Mouse (Mus musculus): ENCODE measurements around the gene Ift43. TPM values are rescaled to one million over a fixed set of nuclear protein-coding genes. Genes with fewer than 3 reads are reported as not detected.

Gene Ift43
- total RNA-seq (2012; rRNA removed) (0.42 TPM in 1 of 2 replicates, not detected in the other), polyA plus RNA-seq (2012; ENCODE audit: insufficient read depth in 1 of 2, insufficient read length in 2 of 2, low read depth in 1 of 2, low replicate concordance in 2 of 2, missing spikeins in 1 of 2) (1 to 10 TPM in 1 of 2 experiments, not detected in 1; 1.9 TPM)

- Histone ChIP-seq H3K4me1 (ENCODE audit: control insufficient read depth in 1 of 2, insufficient read depth in 2 of 2, low read length in 2 of 2) (no peaks in the 10 kb centered on the region), H3K36me3 (ENCODE audit: control insufficient read depth in 1 of 2, insufficient read depth in 2 of 2, low read length in 2 of 2) (0 out of 4 replicates have a peak, but pooled peaks cover 0 to 2% of the 10 kb centered on the region in 2 experiments), H3K4me3 (ENCODE audit: control insufficient read depth in 1 of 2, insufficient read depth in 1 of 2, low read depth in 2 of 2, low read length in 2 of 2) (peak within 1 kb of the TSS in 1 of 2 experiments; percentile 49; a peak in 2 of 4 replicates), H3K9ac (ENCODE audit: control insufficient read depth, low read depth, low read length, poor library complexity, severe bottlenecking) (peak within 1 kb of the TSS; percentile 7; the same call in 1 of the 2 replicates), H3K79me2 (ENCODE audit: control insufficient read depth, insufficient read depth, low read length, poor library complexity) (no peaks in the 10 kb centered on the region; the same call in 1 of the 2 replicates), H3K27me3 (ENCODE audit: control insufficient read depth in 1 of 2, insufficient read depth in 2 of 2, low read length in 2 of 2) (no peaks in the 10 kb centered on the region; a peak in 1 of 4 replicates), H3K9me3 (replicated peaks; ENCODE audit: insufficient read depth, low read length) (no peaks in the 10 kb centered on the region), H3K27ac (ENCODE audit: control insufficient read depth, low read depth, low read length) (no peak within 1 kb of the TSS)
- peak; percentile 27 for DNase-seq (ENCODE audit: low read depth, low spot score)
- TF ChIP-seq SIN3A (IDR thresholded peaks at IDR 0.05; ENCODE audit: low read length) (peak; percentile 35; the same call in 1 of the 2 replicates), GABPA (IDR thresholded peaks at IDR 0.05; ENCODE audit: low read depth, low read length) (no peak)
These were observed at the start of gene Ift43 for GRCm38 (mm10) chr12:86082481-86083012. Gene Ift43 (plus strand): TSS chr12:86082541.

- Histone ChIP-seq H3K79me2 (ENCODE audit: control insufficient read depth, insufficient read depth, low read length, poor library complexity) (no peaks in the 10 kb centered on the region), H3K9ac (ENCODE audit: control insufficient read depth, low read depth, low read length, poor library complexity, severe bottlenecking) (no peak overlapping the region), H3K36me3 (ENCODE audit: control insufficient read depth in 1 of 2, insufficient read depth in 2 of 2, low read length in 2 of 2) (peaks cover 0 to 7% of the 10 kb centered on the region in 2 experiments; a peak in 2 of 4 replicates), H3K27ac (ENCODE audit: control insufficient read depth, low read depth, low read length) (no peak overlapping the region), H3K4me3 (ENCODE audit: control insufficient read depth in 1 of 2, insufficient read depth in 1 of 2, low read depth in 2 of 2, low read length in 2 of 2) (no peak overlapping the region), H3K9me3 (replicated peaks; ENCODE audit: insufficient read depth, low read length) (no peaks in the 10 kb centered on the region), H3K27me3 (ENCODE audit: control insufficient read depth in 1 of 2, insufficient read depth in 2 of 2, low read length in 2 of 2) (no peaks in the 10 kb centered on the region), H3K4me1 (ENCODE audit: control insufficient read depth in 1 of 2, insufficient read depth in 2 of 2, low read length in 2 of 2) (peaks cover 6 to 7% of the 10 kb centered on the region in 2 experiments)
- no peak for DNase-seq (ENCODE audit: low read depth, low spot score)
- TF ChIP-seq ZC3H11A (IDR thresholded peaks at IDR 0.05; ENCODE audit: low read depth, low read length) (no peak), MXI1 (IDR thresholded peaks at IDR 0.05; ENCODE audit: low read depth, low read length) (no peak), ZMIZ1 (IDR thresholded peaks at IDR 0.05; ENCODE audit: low read depth, low read length) (no peak), ELF1 (IDR thresholded peaks at IDR 0.05; ENCODE audit: low read depth, low read length) (no peak), CHD2 (IDR thresholded peaks at IDR 0.05; ENCODE audit: low read length) (no peak), E2F4 (IDR thresholded peaks at IDR 0.05; ENCODE audit: borderline replicate concordance, low read depth, low read length) (no peak), NRF1 (IDR thresholded peaks at IDR 0.05; ENCODE audit: insufficient read depth, low read depth, low read length, poor library complexity, severe bottlenecking) (no peak), MAX (IDR thresholded peaks at IDR 0.05; ENCODE audit: low read length) (no peak), ZKSCAN1 (IDR thresholded peaks at IDR 0.05; ENCODE audit: low read depth, low read length) (no peak), POLR2AphosphoS2 (IDR thresholded peaks at IDR 0.05; ENCODE audit: low read length) (no peak), BHLHE40 (IDR thresholded peaks at IDR 0.05; ENCODE audit: borderline replicate concordance, low read depth, low read length) (no peak), TCF12 (IDR thresholded peaks at IDR 0.05; ENCODE audit: low read depth, low read length) (no peak), NELFE (IDR thresholded peaks at IDR 0.05; ENCODE audit: low read depth, low read length) (no peak), KAT2A (conservative IDR thresholded peaks at IDR 0.05; ENCODE audit: low read depth, low read length) (no peak), MAFK (IDR thresholded peaks at IDR 0.05; ENCODE audit: borderline replicate concordance, low read depth, low read length) (no peak), UBTF (IDR thresholded peaks at IDR 0.05; ENCODE audit: borderline replicate concordance, insufficient read depth, low read depth, low read length) (no peak), MYC (IDR thresholded peaks at IDR 0.05; ENCODE audit: low read depth, low read length) (no peak), USF1 (IDR thresholded peaks at IDR 0.05; ENCODE audit: low read depth, low read length) (no peak), HCFC1 (IDR thresholded peaks at IDR 0.05; ENCODE audit: low read depth, low read length) (no peak)
These were observed 46.8 kb upstream of the Ift43 start for GRCm38 (mm10) chr12:86035586-86035985.

All from MEL (cell line).